In the genomic region with DNA sequence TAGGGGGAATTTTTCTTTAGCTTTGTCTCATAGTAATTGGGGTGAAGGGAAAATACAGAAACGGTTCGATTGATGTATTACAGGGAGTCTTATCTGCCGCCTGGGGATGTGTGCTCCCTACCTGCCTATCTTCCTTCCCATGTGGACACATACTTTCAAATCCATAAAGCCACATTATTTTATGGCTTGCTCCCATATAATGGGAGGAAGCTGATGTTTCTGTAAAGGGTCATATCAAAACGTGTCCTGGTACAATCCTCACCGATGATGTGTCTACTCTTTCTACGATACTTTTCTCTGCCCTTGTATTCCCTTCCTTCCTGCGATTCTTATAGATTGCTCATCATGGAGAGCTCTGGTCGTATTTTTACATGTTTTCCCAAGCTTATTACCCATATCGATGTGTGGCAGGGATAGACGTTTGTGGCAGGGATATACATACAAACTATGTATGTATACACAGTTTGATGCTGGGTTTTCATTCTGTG, we compare ENCODE assay signal across 8 mouse cellular contexts. TPM values are rescaled to one million over a fixed set of nuclear protein-coding genes. Genes with fewer than 3 reads are reported as not detected.
DNase-seq lines count a peak whose midpoint lies in the region; ATAC-seq and TF ChIP-seq lines count a peak whose summit lies in the region.

No protein-coding gene starts in this region.

- peaks cover 3% of the 10 kb centered on the region; the same call in 1 of the 2 replicates for H3K79me2 ChIP-seq in liver, adult 2 months (ENCODE audit: control insufficient read depth, insufficient read depth, low read length)

- peak overlapping the region; percentile 22; the same call in 1 of the 2 replicates for H3K9ac ChIP-seq in liver, adult 2 months (ENCODE audit: low read depth, low read length)
- peak overlapping the region; percentile 76 for H3K9ac ChIP-seq in embryonic facial prominence, embryonic 11.5 days (replicated peaks; ENCODE audit: low read length)
- H3K9ac ChIP-seq in intestine, embryonic 16.5 days (ENCODE audit: low read depth, low read length) = peak overlapping the region; percentile 80
- H3K9ac ChIP-seq in neural tube, embryonic 13.5 days = peak overlapping the region; percentile 76

- peaks cover 2% of the 10 kb centered on the region; the same call in 1 of the 2 replicates for H3K36me3 ChIP-seq in liver, adult 2 months (ENCODE audit: control insufficient read depth, insufficient read depth, low read length)
- H3K36me3 ChIP-seq in embryonic facial prominence, embryonic 11.5 days (replicated peaks; ENCODE audit: control insufficient read depth, insufficient read depth, low read depth, low read length) = no peaks in the 10 kb centered on the region
- H3K36me3 ChIP-seq in intestine, embryonic 16.5 days (ENCODE audit: control insufficient read depth, insufficient read depth, low read length) = no peaks in the 10 kb centered on the region
- no peaks in the 10 kb centered on the region for H3K36me3 ChIP-seq in neural tube, embryonic 13.5 days

- no peak for ATAC-seq in embryonic facial prominence, embryonic 11.5 days (replicated peaks; ENCODE audit: insufficient number of reproducible peaks, low FRiP score, low TSS enrichment, low read depth)
- ATAC-seq in intestine, embryonic 16.5 days = peak; percentile 43
- ATAC-seq in neural tube, embryonic 13.5 days (ENCODE audit: low read depth) = peak; percentile 62; the same call in 1 of the 2 replicates

- no peak for DNase-seq in liver, adult 2 months (ENCODE audit: extremely low read depth, low read depth, low spot score)
- DNase-seq in liver = no peak
- no peak for DNase-seq in embryonic facial prominence, embryonic 11.5 days (ENCODE audit: low spot score)
- DNase-seq in retina, embryonic 14.5 days (ENCODE audit: low spot score) = no peak
- DNase-seq in kidney, postnatal 25 days = no peak
- no peak for DNase-seq in right cerebral cortex, postnatal 25 days

- WGBS in liver, adult 2 months = 20% methylated on average over 10 of the region's 10 CpGs
- 27% methylated on average over 10 of the region's 10 CpGs for WGBS in embryonic facial prominence, embryonic 11.5 days
- WGBS in intestine, embryonic 16.5 days = 22% methylated on average over 10 of the region's 10 CpGs
- WGBS in neural tube, embryonic 13.5 days = 29% methylated on average over 10 of the region's 10 CpGs

- no peaks in the 10 kb centered on the region for H3K27me3 ChIP-seq in liver, adult 2 months (ENCODE audit: control insufficient read depth, insufficient read depth, low read length)
- no peaks in the 10 kb centered on the region for H3K27me3 ChIP-seq in embryonic facial prominence, embryonic 11.5 days (ENCODE audit: control insufficient read depth, insufficient read depth, low read length)
- no peaks in the 10 kb centered on the region for H3K27me3 ChIP-seq in intestine, embryonic 16.5 days (replicated peaks; ENCODE audit: control insufficient read depth, insufficient read depth, low read length)
- no peaks in the 10 kb centered on the region for H3K27me3 ChIP-seq in neural tube, embryonic 13.5 days

- H3K9me3 ChIP-seq in embryonic facial prominence, embryonic 11.5 days (replicated peaks; ENCODE audit: control insufficient read depth, low read length) = no peaks in the 10 kb centered on the region
- no peaks in the 10 kb centered on the region for H3K9me3 ChIP-seq in intestine, embryonic 16.5 days (ENCODE audit: control insufficient read depth, low read length)
- H3K9me3 ChIP-seq in neural tube, embryonic 13.5 days = no peaks in the 10 kb centered on the region

- H3K27ac ChIP-seq in liver, adult 2 months (replicated peaks; ENCODE audit: insufficient read depth, low read depth, low read length) = no peak overlapping the region
- H3K27ac ChIP-seq in embryonic facial prominence, embryonic 11.5 days (replicated peaks; ENCODE audit: low read depth, low read length) = no peak overlapping the region
- peak overlapping the region; percentile 62; the same call in 1 of the 2 replicates for H3K27ac ChIP-seq in intestine, embryonic 16.5 days (ENCODE audit: low read length)
- H3K27ac ChIP-seq in neural tube, embryonic 13.5 days (replicated peaks) = no peak overlapping the region

- peaks cover 3% of the 10 kb centered on the region for H3K4me1 ChIP-seq in liver, adult 2 months (ENCODE audit: control insufficient read depth, insufficient read depth, low read length)
- H3K4me1 ChIP-seq in embryonic facial prominence, embryonic 11.5 days (ENCODE audit: control insufficient read depth, insufficient read depth, low read length) = no peaks in the 10 kb centered on the region
- H3K4me1 ChIP-seq in intestine, embryonic 16.5 days (ENCODE audit: control insufficient read depth, insufficient read depth, low read length) = peaks cover 4% of the 10 kb centered on the region
- H3K4me1 ChIP-seq in neural tube, embryonic 13.5 days (replicated peaks) = peaks cover 13% of the 10 kb centered on the region

- H3K4me3 ChIP-seq in liver, adult 2 months (ENCODE audit: insufficient read depth, low read depth, low read length) = peak overlapping the region; percentile 81
- peak overlapping the region; percentile 65 for H3K4me3 ChIP-seq in embryonic facial prominence, embryonic 11.5 days (ENCODE audit: low read depth, low read length)
- H3K4me3 ChIP-seq in intestine, embryonic 16.5 days (ENCODE audit: low read length) = peak overlapping the region; percentile 63
- peak overlapping the region; percentile 58 for H3K4me3 ChIP-seq in neural tube, embryonic 13.5 days

- no peak for TF ChIP-seq POLR2A in liver, adult 2 months (IDR thresholded peaks at IDR 0.05; ENCODE audit: extremely low read depth, insufficient read depth, low read length)

- peak overlapping the region; percentile 62 for H3K4me2 ChIP-seq in embryonic facial prominence, embryonic 11.5 days (ENCODE audit: low read depth, low read length)
- H3K4me2 ChIP-seq in intestine, embryonic 16.5 days (ENCODE audit: low read depth, low read length) = peak overlapping the region; percentile 66
- peak overlapping the region; percentile 68 for H3K4me2 ChIP-seq in neural tube, embryonic 13.5 days

- no peak for TF ChIP-seq CTCF in liver, adult 2 months (IDR thresholded peaks at IDR 0.05; ENCODE audit: low read depth, low read length)

RNA-seq across cellular contexts. Expression of a gene that starts 0.6 kb away (rescaled TPM):
- 23.5 and 29.6 TPM in 2 replicates for total RNA-seq in liver, adult 2 months (2014; rRNA removed)
- polyA plus RNA-seq in liver, adult 2 months (2012; rRNA removed) = 9.5 and 9.6 TPM in 2 replicates
- polyA plus RNA-seq in embryonic facial prominence, embryonic 11.5 days (2014; fragmentation: Nextera tagmentation; extraction: Ambion mirVana) = 28.4 and 30.2 TPM in 2 replicates
- 20.9 and 22.4 TPM in 2 replicates for polyA plus RNA-seq in intestine, embryonic 16.5 days (2015; fragmentation: Nextera tagmentation; extraction: Ambion mirVana)
- polyA plus RNA-seq in neural tube, embryonic 13.5 days (2015; fragmentation: Nextera tagmentation; extraction: Ambion mirVana) = 26.4 and 26.5 TPM in 2 replicates

RNA-seq across cellular contexts. Expression of a gene that starts 0.8 kb away (rescaled TPM):
- 2.3 and 2.5 TPM in 2 replicates for total RNA-seq in liver, adult 2 months (2014; rRNA removed)
- 1.8 and 2.9 TPM in 2 replicates for polyA plus RNA-seq in liver, adult 2 months (2012; rRNA removed)
- polyA plus RNA-seq in embryonic facial prominence, embryonic 11.5 days (2014; fragmentation: Nextera tagmentation; extraction: Ambion mirVana) = 4.7 and 4.8 TPM in 2 replicates
- polyA plus RNA-seq in intestine, embryonic 16.5 days (2015; fragmentation: Nextera tagmentation; extraction: Ambion mirVana) = 3.1 and 3.3 TPM in 2 replicates
- polyA plus RNA-seq in neural tube, embryonic 13.5 days (2015; fragmentation: Nextera tagmentation; extraction: Ambion mirVana) = 2.1 and 2.9 TPM in 2 replicates

RNA-seq across cellular contexts. Expression of a gene that starts 54.2 kb away (rescaled TPM):
- total RNA-seq in liver, adult 2 months (2014; rRNA removed) = 8.0 and 11.1 TPM in 2 replicates
- 4.0 TPM in 2 replicates for polyA plus RNA-seq in liver, adult 2 months (2012; rRNA removed)
- 40.1 and 47.1 TPM in 2 replicates for polyA plus RNA-seq in embryonic facial prominence, embryonic 11.5 days (2014; fragmentation: Nextera tagmentation; extraction: Ambion mirVana)
- polyA plus RNA-seq in intestine, embryonic 16.5 days (2015; fragmentation: Nextera tagmentation; extraction: Ambion mirVana) = 232 and 330 TPM in 2 replicates
- 36.9 and 37.7 TPM in 2 replicates for polyA plus RNA-seq in neural tube, embryonic 13.5 days (2015; fragmentation: Nextera tagmentation; extraction: Ambion mirVana)

Comparison
In these comparisons a context has a peak if more than half of its experiments do, and no peak if none do; other contexts are left out.
1. H3K9ac ChIP-seq: peak in every context shown above with its lines; median percentile 80 in intestine, embryonic 16.5 days; 76 in embryonic facial prominence, embryonic 11.5 days; 76 in neural tube, embryonic 13.5 days; 22 in liver, adult 2 months.